Mouse (Mus musculus) kidney, postnatal 0 days (tissue): ENCODE measurements around the gene Plekhg5. TPM values are rescaled to one million over a fixed set of nuclear protein-coding genes. Genes with fewer than 3 reads are reported as not detected.

Source experiments
- ATAC-seq: fragments of 200-750 bp; cut with Nextera tagmentation; replicated peaks from 2 replicates; pipeline ENCODE4 v1.8.0; 2017; ENCODE audit warnings: low read depth, moderate number of reproducible peaks, moderate TSS enrichment, moderate library complexity; ENCODE audit not compliant: low FRiP score
- DNase-seq: peaks from one replicate; pipeline ENCODE4 v3.0.0-alpha.2; 2016; ENCODE audit warnings: low spot score
- H3K27ac ChIP-seq: fragments of 300-500 bp; sonication (generic); 2 replicates; pipeline ENCODE4 v1.5.1; 2014; ENCODE audit warnings: mild to moderate bottlenecking
- H3K27me3 ChIP-seq: fragments of 300-500 bp; sonication (generic); 2 replicates; pipeline ENCODE4 v1.6.1; 2014; ENCODE audit warnings: low read length, mixed read lengths; ENCODE audit not compliant: insufficient read depth
- H3K36me3 ChIP-seq: fragments of 300-500 bp; sonication (generic); 2 replicates; pipeline ENCODE4 v1.6.1; 2014; ENCODE audit warnings: low read length, mixed read lengths; ENCODE audit not compliant: insufficient read depth
- H3K4me1 ChIP-seq: fragments of 300-500 bp; sonication (generic); replicated peaks from 2 replicates; pipeline ENCODE4 v1.6.1; 2014; ENCODE audit warnings: antibody characterized with exemption, low read length, mixed read lengths; ENCODE audit not compliant: insufficient read depth
- H3K4me2 ChIP-seq: fragments of 300-500 bp; sonication (generic); 2 replicates; pipeline ENCODE4 v1.6.1; 2014; ENCODE audit warnings: mild to moderate bottlenecking, low read length, moderate library complexity, mixed read lengths
- H3K4me3 ChIP-seq: fragments of 300-500 bp; sonication (generic); replicated peaks from 2 replicates; pipeline ENCODE4 v1.5.1; 2014; ENCODE audit warnings: low read depth, low read length
- H3K9ac ChIP-seq: fragments of 300-500 bp; sonication (generic); 2 replicates; pipeline ENCODE4 v1.6.1; 2014; ENCODE audit warnings: low read depth, low read length
- H3K9me3 ChIP-seq: fragments of 300-500 bp; sonication (generic); replicated peaks from 2 replicates; pipeline ENCODE4 v1.6.1; 2016; ENCODE audit warnings: low read length, inconsistent platforms, mixed read lengths
- CTCF ChIP-seq: IDR thresholded peaks from 2 replicates; pipeline ENCODE4 v1.5.1; 2016; ENCODE audit warnings: antibody characterized with exemption, low read depth, mild to moderate bottlenecking, moderate library complexity
- WGBS: fragments of 180-500 bp; shearing (Covaris S2); extraction: QIAGEN DNeasy Blood & Tissue Kit; methylation state at CpG from one replicate; pipeline ENCODE4 v1.1.7; 2014; 5-methylcytosine and 5-hydroxymethylcytosine counted together
- polyA plus RNA-seq: library from polyadenylated mRNA; unstranded; fragments of >200 nt; fragmentation: Nextera tagmentation; extraction: Ambion mirVana; gene quantifications from 2 replicates; pipeline ENCODE4 v1.2.1, GENCODE M21; 2015

The Plekhg5 gene
- polyA plus RNA-seq, 1 experiment from 2014 or later, result 18.3 TPM

- H3K36me3 ChIP-seq, result 0 out of 2 replicates have a peak, but pooled peaks cover 4% of the 10 kb centered on the region
- H3K4me2 ChIP-seq, result peak overlapping the region; percentile 90
- DNase-seq (no peak), ATAC-seq (peak; percentile 73)
- peak overlapping the region; percentile 82 for H3K4me3 ChIP-seq
- no peaks in the 10 kb centered on the region for H3K9me3 ChIP-seq
- peaks cover 15% of the 10 kb centered on the region for H3K4me1 ChIP-seq
- WGBS, result under 1% methylated on average over 65 of the region's 92 CpGs
- no peak; the same call in 1 of the 2 replicates for TF ChIP-seq CTCF
- H3K27me3 ChIP-seq, result no peaks in the 10 kb centered on the region
- H3K27ac ChIP-seq, result peak overlapping the region; percentile 80
- H3K9ac ChIP-seq, result peak overlapping the region; percentile 84
Observed at GRCm38 (mm10) chr4:152086505-152087210, 14.4 kb downstream of the Plekhg5 start.

- no peak for ATAC-seq
- peak overlapping the region; percentile 80 for H3K27ac ChIP-seq
- peak overlapping the region; percentile 82 for H3K4me3 ChIP-seq
- H3K9ac ChIP-seq, result peak overlapping the region; percentile 84
- H3K27me3 ChIP-seq, result no peaks in the 10 kb centered on the region
- WGBS, result 5% methylated on average over 12 of the region's 12 CpGs
- H3K4me1 ChIP-seq, result peaks cover 15% of the 10 kb centered on the region
- no peak for DNase-seq
- no peaks in the 10 kb centered on the region for H3K9me3 ChIP-seq
- H3K4me2 ChIP-seq, result peak overlapping the region; percentile 90
- TF ChIP-seq CTCF, result no peak
- H3K36me3 ChIP-seq, result 0 out of 2 replicates have a peak, but pooled peaks cover 4% of the 10 kb centered on the region
Observed at GRCm38 (mm10) chr4:152087211-152088081, 15.1 kb downstream of the Plekhg5 start.

GRCm38 (mm10) chr4:152088133-152088532, 15.8 kb downstream of the Plekhg5 start:
- H3K27ac ChIP-seq, result no peak overlapping the region
- peaks cover 15% of the 10 kb centered on the region for H3K4me1 ChIP-seq
- H3K9ac ChIP-seq, result 0 out of 2 replicates have a peak overlapping the region, but pooled peaks have one; percentile 84
- WGBS, result 55% methylated on average over 4 of the region's 4 CpGs
- no peak for TF ChIP-seq CTCF
- ATAC-seq (no peak), DNase-seq (no peak)
- no peaks in the 10 kb centered on the region for H3K9me3 ChIP-seq
- no peaks in the 10 kb centered on the region for H3K27me3 ChIP-seq
- peak overlapping the region; percentile 90 for H3K4me2 ChIP-seq
- H3K4me3 ChIP-seq, result no peak overlapping the region
- 0 out of 2 replicates have a peak, but pooled peaks cover 4% of the 10 kb centered on the region for H3K36me3 ChIP-seq

GRCm38 (mm10) chr4:152088556-152089120, 16.3 kb downstream of the Plekhg5 start:
- H3K36me3 ChIP-seq, result 0 out of 2 replicates have a peak, but pooled peaks cover 4% of the 10 kb centered on the region
- TF ChIP-seq CTCF, result no peak
- H3K4me3 ChIP-seq, result no peak overlapping the region
- DNase-seq (no peak), ATAC-seq (no peak)
- 0 out of 2 replicates have a peak overlapping the region, but pooled peaks have one; percentile 90 for H3K4me2 ChIP-seq
- H3K4me1 ChIP-seq, result peaks cover 15% of the 10 kb centered on the region
- H3K27me3 ChIP-seq, result no peaks in the 10 kb centered on the region
- no peak overlapping the region for H3K9ac ChIP-seq
- no peaks in the 10 kb centered on the region for H3K9me3 ChIP-seq
- 45% methylated on average over 8 of the region's 8 CpGs for WGBS
- no peak overlapping the region for H3K27ac ChIP-seq

GRCm38 (mm10) chr4:152090191-152090590, 17.9 kb downstream of the Plekhg5 start:
- no peak overlapping the region for H3K27ac ChIP-seq
- no peaks in the 10 kb centered on the region for H3K27me3 ChIP-seq
- H3K4me3 ChIP-seq, result no peak overlapping the region
- H3K9me3 ChIP-seq, result no peaks in the 10 kb centered on the region
- no peak for TF ChIP-seq CTCF
- ATAC-seq (no peak), DNase-seq (no peak)
- 0 out of 2 replicates have a peak, but pooled peaks cover 4% of the 10 kb centered on the region for H3K36me3 ChIP-seq
- 81% methylated on average over 9 of the region's 9 CpGs for WGBS
- H3K4me2 ChIP-seq, result no peak overlapping the region
- H3K9ac ChIP-seq, result no peak overlapping the region
- H3K4me1 ChIP-seq, result peaks cover 15% of the 10 kb centered on the region
